Mouse (Mus musculus) olfactory bulb, adult 2 months (tissue): ENCODE results near the gene D430041D05Rik. TPM values are rescaled to one million over a fixed set of nuclear protein-coding genes. Genes with fewer than 3 reads are reported as not detected.

Experiments used
- H3K27ac ChIP-seq: fragments of 200-500 bp; 2 replicates; pipeline ENCODE4 v1.5.1; 2012; ENCODE audit warnings: low read depth, low read length; ENCODE audit not compliant: insufficient read depth
- H3K4me1 ChIP-seq: fragments of 200-500 bp; 2 replicates; pipeline ENCODE4 v1.6.1; 2012; ENCODE audit warnings: low read length; ENCODE audit not compliant: control insufficient read depth, insufficient read depth
- H3K4me3 ChIP-seq: fragments of 200-500 bp; 2 replicates; pipeline ENCODE4 v1.5.1; 2012; ENCODE audit warnings: mild to moderate bottlenecking, low read depth, low read length, moderate library complexity; ENCODE audit not compliant: insufficient read depth
- CTCF ChIP-seq: fragments of 200-500 bp; IDR thresholded peaks from 2 replicates; pipeline ENCODE4 v1.5.1; 2012; ENCODE audit warnings: low read depth, mild to moderate bottlenecking, low read length, moderate library complexity; ENCODE audit not compliant: insufficient read depth
- POLR2A ChIP-seq: fragments of 200-500 bp; IDR thresholded peaks from 2 replicates; pipeline ENCODE4 v1.6.1; 2012; ENCODE audit warnings: mild to moderate bottlenecking, low read depth, low read length, moderate library complexity; ENCODE audit not compliant: insufficient read depth
- WGBS: fragments of 180-500 bp; shearing (Covaris S2); methylation state at CpG from one replicate; pipeline ENCODE4 v1.1.7; 2018; 5-methylcytosine and 5-hydroxymethylcytosine counted together
- polyA plus RNA-seq: library from polyadenylated mRNA; stranded (reverse); fragments of >200 nt; gene quantifications from 2 replicates; pipeline ENCODE4 v1.2.4, GENCODE M21; 2012; ENCODE audit warnings: low replicate concordance; ENCODE audit not compliant: missing spikeins, insufficient read depth, insufficient read length

Gene D430041D05Rik
- polyA plus RNA-seq, 1 experiment, result not detected

DNA sequence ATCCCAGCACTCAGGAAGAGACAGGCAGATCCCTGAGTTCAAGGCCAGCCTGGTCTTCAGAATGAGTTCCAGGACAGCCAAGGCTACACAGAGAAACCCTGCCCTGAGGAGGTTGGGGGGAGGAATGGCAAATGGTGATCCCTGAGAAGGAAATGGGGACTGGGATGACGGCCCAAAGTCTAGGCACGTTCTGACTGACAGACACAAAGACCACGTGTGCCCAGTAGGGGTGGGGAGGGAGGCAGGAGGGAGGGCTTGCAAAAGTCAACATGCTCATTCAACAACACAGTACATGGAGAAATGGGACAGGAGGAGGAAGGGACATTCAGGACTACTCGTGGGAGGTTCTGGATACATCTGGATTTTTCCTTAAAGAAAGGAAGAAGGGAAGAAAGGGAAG, 1.7 kb upstream of the D430041D05Rik start:
- no peak overlapping the region for H3K27ac ChIP-seq
- 66% methylated on average over 4 of the region's 4 CpGs for WGBS

DNA sequence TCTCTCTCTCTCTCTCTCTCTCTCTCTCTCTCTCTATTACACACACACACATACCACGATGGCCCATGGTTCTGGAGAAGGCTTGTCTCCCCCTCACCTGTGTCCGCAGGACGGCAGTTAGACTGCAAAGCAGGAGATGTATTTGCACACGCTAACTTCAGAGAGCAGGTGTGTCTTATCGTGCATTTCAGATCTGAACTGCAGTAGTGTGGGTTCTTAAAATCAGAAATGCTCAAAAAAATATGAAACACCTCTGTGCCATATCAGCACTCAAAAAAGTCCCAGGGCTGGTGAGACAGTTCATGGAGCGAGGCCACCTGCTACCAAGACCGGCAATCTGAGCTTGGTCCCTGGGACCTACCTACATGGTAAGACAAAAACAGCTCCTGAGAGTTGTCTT, 993 bp upstream of the D430041D05Rik start:
- H3K4me1 ChIP-seq, result peaks cover 9% of the 10 kb centered on the region
- WGBS, result 97% methylated on average over 7 of the region's 7 CpGs

More for the DNA sequence above, 1.7 kb upstream of the D430041D05Rik start:
- no peak overlapping the region for H3K4me3 ChIP-seq
- peaks cover 7% of the 10 kb centered on the region for H3K4me1 ChIP-seq
- TF ChIP-seq POLR2A (no peak), CTCF (no peak)

DNA sequence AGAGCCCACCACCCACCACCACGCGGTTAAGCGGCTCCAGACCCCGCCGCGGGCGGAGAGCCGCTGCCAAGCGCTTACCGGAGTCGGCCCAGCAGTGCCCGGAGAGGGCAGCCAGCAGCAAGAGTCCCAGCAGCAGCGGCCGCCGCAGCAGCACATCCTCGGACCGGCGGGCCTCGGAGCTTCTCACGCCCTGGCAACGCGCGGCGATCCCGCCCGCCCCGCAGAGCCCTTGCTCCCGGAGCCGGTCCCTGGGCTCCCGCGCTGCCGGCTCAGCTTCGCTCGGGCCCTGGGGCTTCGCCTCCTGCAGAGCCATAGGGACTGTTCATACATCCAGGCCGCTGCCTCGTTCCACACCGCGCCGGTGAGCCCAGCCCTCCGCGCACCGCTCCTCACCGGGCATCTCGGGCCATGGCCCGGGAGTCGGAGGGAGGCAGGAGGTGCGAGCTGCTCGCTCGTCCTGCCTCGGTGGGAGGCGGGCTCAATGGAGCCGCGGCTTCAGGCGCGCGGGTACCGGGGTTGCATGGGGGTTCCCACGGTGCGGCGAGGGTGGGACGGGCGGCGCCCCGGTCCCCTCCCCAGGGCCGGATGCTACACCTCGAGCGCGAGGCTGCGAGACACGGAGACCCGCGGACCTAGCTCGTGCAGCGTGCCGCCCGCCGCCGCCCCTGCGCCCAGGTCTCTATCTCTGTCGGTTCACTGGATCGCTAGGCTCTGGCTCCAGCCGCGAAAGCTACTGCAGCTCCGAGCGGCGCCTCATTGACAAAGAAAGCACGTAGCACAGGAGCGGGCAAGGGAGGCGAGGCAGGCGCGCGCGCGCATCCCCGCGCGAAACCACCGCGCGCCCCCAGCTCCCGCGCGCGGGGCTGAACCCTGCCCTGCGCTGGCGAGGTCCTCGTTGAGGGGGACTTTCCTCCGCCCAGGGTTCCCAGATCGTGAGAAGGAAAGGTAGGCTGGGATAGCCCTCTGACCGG, 677 bp downstream of the D430041D05Rik start:
- H3K27ac ChIP-seq, result peak overlapping the region; percentile 28; the same call in 1 of the 2 replicates
- peaks cover 9% of the 10 kb centered on the region for H3K4me1 ChIP-seq
- H3K4me3 ChIP-seq, result peak overlapping the region; percentile 65
- TF ChIP-seq CTCF (no peak), POLR2A (peak; percentile 52; the same call in 1 of the 2 replicates)
- WGBS, result under 1% methylated on average over 111 of the region's 111 CpGs

More for the DNA sequence above, 993 bp upstream of the D430041D05Rik start:
- H3K4me3 ChIP-seq, result no peak overlapping the region
- TF ChIP-seq CTCF, result no peak
- no peak for TF ChIP-seq POLR2A
- no peak overlapping the region for H3K27ac ChIP-seq

DNA sequence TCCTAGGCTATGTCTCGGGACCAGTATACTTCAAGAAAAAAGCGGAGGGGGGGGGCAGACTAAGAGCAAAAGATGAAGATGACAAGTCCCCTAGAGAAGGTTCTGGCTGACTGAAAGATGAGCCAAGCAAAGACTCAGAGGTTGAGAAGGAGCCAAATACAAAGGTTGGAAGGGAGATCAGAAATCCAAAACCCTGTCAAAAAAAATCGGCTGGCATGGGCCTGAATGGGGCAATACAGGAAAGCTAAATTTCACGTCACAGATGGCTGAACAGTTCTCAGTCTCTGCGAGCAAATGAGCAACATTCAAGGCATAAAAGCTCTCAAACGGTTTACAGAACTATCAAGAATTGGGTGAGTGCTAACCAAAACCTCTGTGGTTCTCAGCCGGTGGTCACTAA, 2.5 kb downstream of the D430041D05Rik start:
- WGBS, result 72% methylated on average over 7 of the region's 7 CpGs
- Histone ChIP-seq H3K4me1 (peaks cover 9% of the 10 kb centered on the region), H3K27ac (no peak overlapping the region), H3K4me3 (no peak overlapping the region)
- TF ChIP-seq POLR2A (no peak), CTCF (no peak)

DNA sequence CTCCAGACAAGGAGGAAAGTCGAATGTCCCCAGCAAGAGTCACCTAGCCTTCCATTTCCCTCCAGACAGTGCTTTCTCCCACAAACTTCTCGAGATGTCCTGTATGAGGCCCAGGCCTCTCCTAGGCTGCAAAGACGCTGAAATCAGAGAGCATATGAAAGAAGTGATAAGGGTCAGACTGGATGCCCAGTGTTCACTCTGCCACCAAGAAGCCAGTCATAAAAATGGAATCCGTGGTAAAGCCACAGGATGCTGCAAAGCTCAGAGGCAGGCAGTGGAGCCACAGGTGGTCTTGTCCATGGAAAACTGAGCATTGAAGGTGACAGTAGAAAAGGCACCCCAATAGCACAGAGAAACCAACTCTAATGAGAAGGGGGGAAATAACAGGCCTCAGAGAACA, 2.9 kb downstream of the D430041D05Rik start:
- H3K4me3 ChIP-seq, result no peak overlapping the region
- WGBS, result 76% methylated on average over 4 of the region's 4 CpGs
- no peak overlapping the region for H3K27ac ChIP-seq
- peaks cover 9% of the 10 kb centered on the region for H3K4me1 ChIP-seq
- TF ChIP-seq POLR2A, result no peak
- no peak for TF ChIP-seq CTCF

DNA sequence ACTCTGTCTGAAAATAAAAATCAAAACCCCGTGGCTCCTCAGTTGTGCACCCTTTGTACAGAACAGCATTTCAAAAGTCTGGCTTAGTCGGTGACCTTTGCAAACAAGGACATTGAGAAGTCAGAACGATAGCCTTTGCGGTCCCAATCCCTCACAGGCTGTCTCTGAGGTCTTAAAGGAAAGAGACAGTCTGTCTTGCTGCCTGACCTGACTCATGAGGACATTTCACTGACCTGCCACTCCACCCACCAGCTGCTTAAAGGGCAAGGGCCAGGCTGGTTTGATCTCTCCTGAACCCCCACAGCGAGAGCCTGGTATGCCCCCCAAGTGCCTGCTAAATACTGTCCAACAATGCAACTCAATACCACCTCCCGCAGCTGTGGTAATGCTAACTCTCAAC, 6.8 kb downstream of the D430041D05Rik start:
- 89% methylated on average over 6 of the region's 6 CpGs for WGBS
- H3K4me1 ChIP-seq, result peaks cover 5% of the 10 kb centered on the region; the same call in 1 of the 2 replicates
- no peak overlapping the region for H3K4me3 ChIP-seq
- TF ChIP-seq CTCF (no peak), POLR2A (no peak)
- no peak overlapping the region for H3K27ac ChIP-seq

DNA sequence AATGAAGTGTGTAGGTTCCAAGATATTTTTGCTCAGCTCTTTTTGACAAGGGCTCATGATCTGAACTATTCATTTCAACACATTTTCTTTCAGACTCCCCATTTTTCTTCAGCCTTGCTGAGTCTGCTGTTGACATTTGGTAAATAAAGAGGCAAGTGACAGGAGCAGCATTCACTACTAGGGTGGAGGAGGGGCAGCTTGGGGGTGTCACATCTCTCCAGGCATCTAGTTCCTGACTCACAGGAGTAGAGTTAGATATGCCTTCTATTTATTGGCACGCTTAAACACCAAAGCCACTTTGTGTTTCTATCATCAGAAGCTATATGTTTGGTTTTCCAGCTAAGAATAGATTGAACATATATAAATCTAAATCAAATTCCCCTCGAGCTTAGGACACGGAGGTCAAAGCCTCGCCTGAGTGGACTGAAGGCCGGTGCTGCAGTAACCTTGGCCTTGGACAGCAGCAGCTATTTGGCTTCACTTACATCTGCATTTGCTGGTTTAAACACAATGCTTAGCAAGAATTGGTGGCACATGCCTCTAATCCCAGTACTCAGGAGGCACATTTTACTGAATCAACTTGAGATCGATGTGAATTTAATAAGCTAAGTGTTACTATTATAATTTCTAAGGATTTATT, 12.0 kb downstream of the D430041D05Rik start:
- WGBS, result 87% methylated on average over 6 of the region's 6 CpGs
- TF ChIP-seq POLR2A (no peak), CTCF (no peak)
- Histone ChIP-seq H3K4me3 (no peak overlapping the region), H3K4me1 (peaks cover 8% of the 10 kb centered on the region), H3K27ac (no peak overlapping the region)

DNA sequence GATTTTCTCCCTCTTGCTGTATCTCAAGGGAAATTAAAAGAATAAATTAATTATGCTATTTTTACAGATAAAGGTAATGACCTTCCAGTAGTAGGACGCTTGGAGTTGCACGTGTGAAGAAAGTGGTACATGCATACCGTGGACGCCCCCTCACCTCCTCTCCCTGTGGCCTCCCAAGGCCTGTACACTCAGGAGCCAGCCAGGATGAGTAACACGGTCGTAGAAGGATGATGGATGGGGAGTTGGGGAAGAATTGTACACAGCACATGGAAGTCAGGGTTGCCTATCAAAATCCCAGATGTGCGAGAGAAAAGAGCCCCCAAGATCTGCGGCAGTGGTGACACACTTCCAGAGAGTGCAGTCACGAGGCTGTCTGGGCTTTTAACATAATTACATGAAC, 14.9 kb downstream of the D430041D05Rik start:
- H3K4me1 ChIP-seq, result peaks cover 10% of the 10 kb centered on the region
- H3K27ac ChIP-seq, result no peak overlapping the region
- TF ChIP-seq POLR2A (no peak), CTCF (no peak)
- WGBS, result 88% methylated on average over 9 of the region's 9 CpGs
- no peak overlapping the region for H3K4me3 ChIP-seq

DNA sequence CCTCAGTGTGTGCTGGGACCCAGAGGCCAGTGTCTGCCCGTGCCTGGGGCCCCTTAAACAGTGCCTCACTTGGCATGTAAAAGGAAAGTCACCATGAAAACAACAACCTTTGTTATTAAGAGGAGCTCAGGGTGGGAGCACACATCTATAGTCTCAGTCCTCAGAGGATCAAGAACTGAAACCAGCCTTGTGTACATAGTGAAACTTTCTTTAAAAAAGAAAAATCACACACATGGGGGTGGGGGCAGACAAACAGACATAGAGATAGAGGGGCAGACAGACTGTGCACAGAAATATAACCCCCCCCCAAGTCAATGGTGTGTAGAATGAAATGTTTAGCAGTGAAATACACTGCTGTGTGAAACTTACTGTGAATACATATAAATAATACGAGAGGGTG, 16.0 kb downstream of the D430041D05Rik start:
- Histone ChIP-seq H3K4me3 (no peak overlapping the region), H3K27ac (no peak overlapping the region), H3K4me1 (peaks cover 10% of the 10 kb centered on the region)
- 59% methylated on average over 2 of the region's 2 CpGs for WGBS
- TF ChIP-seq CTCF (no peak), POLR2A (no peak)
